Mouse (Mus musculus) layer of hippocampus, adult 8-10 months (tissue): ENCODE data around the gene Ostm1. TPM values are rescaled to one million over a fixed set of nuclear protein-coding genes. Genes with fewer than 3 reads are reported as not detected.

Experiments
- DNase-seq, 2 experiments: peaks; one replicate each; pipeline ENCODE4 v3.0.0; 2022; ENCODE audit warnings: low spot score in 2 of 2
- total RNA-seq, 4 experiments: library from RNA; stranded (reverse); gene quantifications; 2 replicates each; pipeline ENCODE4 v1.2.4; 2022

The Ostm1 gene
- total RNA-seq, 4 experiments from 2014 or later = 53.4 to 60.1 (median 55.3) TPM

DNA sequence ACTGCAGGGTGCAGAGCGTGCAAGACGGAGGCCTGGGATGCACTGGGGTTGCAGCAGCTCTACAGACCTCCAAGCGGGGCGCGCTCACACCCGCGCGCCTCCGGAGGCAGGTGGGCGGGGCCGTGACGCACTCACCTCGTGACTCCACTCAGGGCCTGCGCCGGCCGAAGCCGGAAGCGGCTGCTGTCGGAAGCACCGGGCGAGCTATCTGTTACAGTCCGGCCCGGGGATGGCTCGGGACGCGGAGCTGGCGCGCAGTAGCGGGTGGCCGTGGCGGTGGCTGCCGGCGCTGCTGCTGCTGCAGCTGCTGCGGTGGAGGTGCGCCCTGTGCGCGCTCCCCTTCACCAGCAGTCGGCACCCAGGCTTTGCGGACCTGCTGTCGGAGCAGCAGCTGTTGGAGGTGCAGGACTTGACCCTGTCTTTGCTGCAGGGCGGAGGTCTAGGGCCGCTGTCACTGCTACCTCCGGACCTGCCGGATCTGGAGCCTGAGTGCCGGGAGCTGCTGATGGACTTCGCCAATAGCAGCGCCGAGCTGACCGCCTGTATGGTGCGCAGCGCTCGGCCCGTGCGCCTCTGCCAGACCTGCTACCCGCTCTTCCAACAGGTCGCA is 95.2 kb downstream of the Ostm1 start:
- peak; percentile 80 to 88 for DNase-seq

DNA sequence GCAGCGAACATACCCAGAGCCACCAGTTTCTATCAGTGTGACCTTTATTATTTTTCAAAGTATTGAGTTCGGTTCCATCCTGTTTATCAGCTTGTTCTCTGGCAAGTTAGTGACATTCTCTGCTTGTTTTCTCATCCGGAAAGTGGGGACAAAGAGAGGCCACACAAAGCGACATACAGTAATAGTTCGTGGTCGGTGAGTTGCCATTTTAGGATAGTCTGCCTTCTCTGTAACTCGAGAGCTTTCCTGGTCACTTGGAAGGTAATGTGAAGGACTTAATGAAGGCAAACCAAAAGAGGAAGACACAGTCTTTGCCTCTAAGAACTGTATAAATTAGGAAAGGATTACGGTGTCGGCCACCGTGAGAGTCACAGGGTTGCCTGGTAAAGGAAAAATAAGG is 96.0 kb downstream of the Ostm1 start:
- DNase-seq = no peak

DNA sequence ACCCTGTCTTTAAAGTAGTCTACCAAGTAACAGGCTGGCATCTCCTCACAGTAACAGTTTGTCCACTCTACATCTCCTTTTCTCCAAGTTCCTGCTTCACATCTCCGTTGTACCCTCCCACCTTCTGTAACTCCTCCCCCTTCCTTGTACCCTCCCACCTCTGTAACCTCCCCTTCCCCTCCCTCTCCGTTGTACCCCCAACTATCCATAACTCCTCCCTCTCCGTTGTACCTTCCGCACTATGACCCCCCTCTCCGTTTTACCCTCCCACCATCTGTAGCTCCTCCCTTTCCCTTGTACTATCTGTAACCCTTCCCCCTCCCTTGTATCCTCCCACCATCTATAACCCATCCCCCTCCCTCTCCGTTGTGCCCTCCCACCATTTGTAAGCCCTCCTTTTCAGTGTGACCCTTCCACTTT is 97.0 kb downstream of the Ostm1 start:
- no peak for DNase-seq

DNA sequence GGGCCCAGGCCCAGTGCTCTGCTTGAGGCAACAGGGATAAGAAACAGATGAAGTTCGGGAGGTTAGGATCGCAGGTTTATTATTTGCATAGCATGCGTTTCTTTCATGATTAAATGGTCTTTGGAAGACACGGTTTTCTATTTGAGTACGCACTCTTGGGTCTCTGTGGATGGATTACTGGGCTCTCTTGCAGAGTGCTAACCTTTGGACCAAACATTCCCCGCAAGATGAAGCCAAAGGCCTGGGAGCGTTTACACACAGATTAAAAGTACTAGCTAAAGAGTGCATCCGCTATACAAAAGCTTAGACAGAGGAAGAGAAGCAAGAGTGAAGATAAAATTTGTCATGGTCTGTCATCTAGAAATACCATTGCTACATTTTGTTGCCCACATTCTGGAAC is 98.8 kb downstream of the Ostm1 start:
- DNase-seq = no peak

DNA sequence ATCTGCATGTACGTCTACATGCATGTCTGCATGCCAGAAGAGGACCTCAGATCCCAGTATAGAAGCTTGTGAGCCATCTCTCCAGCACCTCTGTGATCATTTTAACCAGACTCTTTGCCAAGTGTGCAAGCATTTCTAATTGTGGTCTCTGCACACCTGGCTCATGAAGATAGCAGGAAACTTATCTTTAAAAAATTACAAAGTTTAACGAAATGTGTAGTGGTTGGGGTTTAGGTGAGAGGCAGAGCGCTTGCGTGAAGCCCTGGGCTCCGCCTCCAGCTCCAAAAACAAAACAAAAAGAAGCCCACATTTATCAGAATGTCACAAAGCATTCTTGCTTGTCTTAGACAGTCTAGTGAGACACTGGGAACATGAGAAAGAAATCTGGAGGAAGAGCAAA is 104.3 kb downstream of the Ostm1 start:
- DNase-seq = no peak

DNA sequence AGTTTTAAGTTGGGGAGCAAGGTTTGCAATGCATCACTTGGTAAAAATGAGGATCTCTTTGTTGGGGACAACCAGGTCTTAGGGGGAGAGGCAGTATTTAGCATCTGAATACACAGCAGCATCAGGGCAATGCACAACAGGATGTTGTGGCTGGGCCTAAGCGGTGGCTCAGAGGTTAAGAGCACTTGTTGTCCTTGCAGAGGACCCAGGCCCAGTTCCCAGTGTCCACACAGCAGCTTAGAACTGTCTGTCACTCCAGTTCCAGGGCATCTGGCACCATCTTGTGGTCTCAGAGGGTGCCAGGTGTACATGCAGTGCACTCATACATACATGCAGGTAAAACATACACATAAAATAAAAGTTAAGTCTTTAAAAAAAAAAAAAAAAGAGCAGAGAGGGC is 106.1 kb downstream of the Ostm1 start:
- no peak for DNase-seq

DNA sequence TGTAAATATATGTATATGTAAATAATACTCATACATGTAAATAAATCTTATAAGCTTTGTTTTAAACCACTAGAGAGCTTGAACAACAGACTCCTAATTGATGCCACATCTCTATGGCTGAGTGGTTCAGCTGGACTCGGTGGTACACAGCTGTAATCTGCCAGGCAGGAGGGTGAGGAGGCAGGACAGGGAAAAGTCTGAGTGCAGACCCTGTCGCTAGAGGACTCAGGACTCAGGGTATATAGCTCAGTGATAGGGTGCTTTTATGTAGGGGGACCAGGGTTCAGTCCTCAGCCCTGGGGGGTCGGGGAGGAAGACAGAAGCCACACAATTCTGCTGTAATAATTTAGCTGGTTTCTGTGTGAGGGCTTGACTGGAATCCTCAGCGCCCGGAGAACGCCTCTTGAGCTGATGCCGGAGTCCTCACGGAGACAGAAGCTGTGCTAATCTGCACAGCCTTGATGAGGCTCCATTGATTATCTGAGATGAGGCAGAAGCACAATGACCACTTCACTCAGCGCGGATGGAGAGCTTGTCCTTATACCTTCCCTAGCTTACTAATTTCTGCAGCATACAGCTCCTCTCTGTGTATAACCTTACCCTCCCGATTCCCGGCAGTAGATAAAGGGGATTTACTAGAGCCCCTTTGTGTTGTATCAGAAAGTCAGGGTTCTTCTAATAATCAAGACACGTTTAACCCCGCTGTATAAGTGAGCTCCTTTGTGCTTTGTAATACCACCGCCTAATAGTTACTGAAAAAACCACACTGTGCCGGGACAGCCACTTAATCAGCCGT is 106.8 kb downstream of the Ostm1 start:
- DNase-seq = no peak

DNA sequence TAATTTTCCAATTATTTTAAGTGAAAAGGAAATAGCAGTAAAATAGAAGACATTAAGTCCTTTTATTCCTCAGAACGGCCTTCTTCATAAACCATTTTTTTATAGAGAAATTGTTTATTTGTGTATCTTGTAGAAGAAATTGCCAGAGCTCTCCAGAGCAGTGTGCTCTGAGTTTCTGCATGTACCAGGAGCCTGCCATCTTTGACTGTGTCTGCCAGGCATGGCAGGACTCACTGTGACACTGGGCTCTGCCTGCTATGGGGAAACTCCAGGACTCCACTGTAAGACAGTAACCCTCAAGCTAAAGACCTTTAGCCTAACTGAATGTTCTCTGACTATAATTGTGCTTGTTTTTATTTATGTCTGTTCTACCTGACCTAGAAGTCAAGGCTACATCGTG is 107.4 kb downstream of the Ostm1 start:
- DNase-seq = no peak

DNA sequence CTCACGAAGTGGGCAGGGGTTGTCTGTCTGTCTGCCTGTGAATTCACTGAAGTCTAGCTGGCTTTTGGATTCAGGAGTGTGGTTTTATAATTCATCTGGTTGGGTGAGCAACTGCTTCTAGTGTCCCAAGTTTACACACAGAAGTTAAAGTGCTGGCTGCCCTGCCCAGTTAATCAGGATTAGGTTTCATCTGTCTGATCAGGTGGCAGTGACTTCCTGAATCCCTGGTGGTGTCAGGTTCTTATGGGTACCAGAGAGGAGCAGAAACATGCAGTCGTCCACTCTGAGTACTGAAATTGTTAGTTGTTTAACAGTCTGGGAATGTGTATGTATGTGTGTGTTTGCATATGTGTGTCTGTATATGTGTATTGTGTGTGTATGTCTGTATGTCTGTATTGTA is 108.5 kb downstream of the Ostm1 start:
- DNase-seq = no peak

DNA sequence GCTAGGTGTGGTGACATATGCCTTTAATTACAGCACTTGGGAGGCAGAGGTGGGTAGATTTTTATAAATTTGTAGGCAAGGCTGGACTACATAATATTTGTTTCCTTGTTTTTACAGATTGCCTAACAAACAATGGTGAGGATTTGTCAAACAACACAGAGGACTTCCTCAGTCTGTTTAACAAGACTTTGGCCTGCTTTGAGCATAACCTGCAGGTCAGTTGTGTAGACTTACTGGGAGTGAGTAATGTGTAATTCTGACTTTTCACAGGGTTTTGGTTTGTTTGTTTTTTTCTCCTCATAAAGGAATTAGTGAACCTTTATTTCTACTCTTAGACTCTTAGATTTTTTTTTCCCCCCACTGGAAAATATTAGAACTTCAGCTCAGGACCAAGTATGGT is 109.2 kb downstream of the Ostm1 start:
- no peak for DNase-seq

DNA sequence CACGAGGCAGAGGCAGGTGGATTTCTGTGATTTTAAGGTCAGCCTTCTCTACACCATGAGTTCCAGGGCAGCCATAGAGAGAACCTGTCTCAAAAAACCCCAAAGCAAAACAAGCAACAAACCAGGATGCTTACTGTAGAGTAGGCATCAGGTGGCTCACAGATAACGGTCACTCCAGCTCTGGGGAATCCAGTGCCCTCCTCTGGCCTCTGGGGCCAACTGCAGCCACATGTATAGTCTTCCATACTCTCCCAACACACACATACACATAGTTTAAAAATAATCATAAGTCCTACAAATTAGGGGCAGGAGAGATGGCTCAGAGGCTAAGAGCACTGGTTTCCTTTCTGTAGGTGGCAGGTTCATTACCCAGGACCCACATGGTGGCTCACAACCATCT is 109.9 kb downstream of the Ostm1 start:
- no peak for DNase-seq

DNA sequence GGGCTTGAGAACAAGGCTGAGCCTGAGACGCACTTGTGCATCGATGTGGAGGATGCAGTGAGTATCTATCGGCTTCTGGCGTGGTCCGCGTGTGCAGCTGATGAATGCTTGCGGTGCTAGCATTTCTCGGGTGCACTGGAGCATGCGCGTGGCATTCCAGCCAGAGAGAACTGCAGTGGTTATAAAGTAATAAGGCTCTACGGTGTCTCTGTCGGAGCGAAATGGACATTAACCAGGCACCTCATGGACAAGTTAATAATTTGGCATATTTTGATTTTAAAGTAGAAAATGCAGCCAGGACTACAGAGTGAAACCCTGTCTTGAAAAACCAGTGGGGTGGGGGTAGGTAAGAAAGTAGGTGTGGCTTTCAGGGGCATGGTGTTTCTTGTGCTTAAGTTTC is 112.7 kb downstream of the Ostm1 start:
- DNase-seq = no peak

DNA sequence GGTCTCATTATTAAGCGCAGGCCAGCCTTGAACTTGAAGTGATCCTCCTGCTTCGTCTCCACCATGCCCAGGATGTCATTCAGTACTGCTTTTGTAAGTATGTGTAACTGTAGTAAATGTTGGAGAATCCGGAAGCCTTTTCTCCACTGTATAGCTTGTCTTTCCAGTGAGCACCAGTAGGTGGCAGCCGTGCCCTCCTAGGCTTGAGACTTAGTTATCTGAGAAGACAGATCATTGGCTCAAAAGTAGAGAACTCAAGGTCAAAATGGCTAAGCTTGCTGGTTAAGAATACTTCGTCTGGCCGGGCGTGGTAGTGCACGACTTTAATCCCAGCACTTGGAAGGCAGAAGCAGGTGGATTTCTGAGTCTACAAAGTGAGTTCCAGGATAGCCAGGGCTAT is 113.4 kb downstream of the Ostm1 start:
- DNase-seq = peak; percentile 14 to 81

DNA sequence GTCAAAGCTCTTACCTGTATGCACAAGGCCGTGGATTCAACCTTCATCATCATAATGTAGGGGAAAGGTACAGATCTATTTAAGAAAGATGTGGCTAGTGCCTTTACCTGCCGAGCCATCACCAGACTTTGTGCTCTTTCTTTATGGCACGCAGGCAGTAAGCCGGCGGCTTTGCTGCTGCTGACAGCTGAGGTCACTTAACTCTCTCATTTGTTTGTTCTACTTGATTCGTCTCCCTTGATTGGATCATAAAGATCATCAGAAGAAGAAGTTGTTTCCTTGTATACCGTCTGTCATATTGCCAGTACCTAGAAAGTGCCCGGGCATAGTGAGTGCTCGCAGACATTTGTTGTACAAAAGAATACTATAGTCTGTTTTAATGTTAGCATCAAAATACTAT is 114.8 kb downstream of the Ostm1 start:
- DNase-seq = no peak

DNA sequence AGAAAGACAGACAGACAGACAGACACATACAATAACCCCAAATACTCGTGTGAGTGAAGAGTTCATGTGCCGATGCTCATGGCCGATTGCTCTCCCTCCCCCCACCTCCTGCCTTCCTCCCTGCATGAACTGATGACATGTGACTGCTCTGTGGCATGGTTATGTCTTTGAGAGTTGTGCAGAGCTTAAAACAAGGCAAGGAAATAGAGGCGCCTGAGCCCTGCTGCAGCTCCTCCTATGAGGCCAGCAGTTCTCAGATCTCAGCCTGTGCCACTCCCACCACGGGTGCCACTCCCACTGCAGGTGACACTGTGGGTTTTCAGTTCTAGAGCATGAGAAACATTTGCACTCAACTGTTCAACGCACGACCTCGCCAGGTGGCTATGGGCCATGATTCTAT is 115.4 kb downstream of the Ostm1 start:
- no peak for DNase-seq

DNA sequence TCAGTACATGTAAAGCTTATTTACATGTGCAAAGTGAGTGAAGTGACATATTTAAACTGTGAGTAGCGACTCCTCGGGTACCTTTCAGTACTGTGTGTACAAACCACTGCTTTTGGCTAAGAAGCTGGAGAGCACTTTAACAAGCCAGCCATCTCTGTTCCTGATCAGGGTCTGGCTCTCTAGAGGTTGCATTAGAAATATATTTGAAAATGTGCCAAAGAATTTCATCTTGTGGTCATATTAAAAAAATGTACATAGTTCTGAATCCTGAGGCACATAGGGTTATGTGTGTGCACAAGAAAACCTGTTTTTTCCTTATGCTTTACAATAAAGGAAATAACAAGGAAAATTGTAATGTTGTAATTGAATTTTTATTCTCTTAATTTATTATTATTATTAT is 118.5 kb downstream of the Ostm1 start:
- DNase-seq = no peak

DNA sequence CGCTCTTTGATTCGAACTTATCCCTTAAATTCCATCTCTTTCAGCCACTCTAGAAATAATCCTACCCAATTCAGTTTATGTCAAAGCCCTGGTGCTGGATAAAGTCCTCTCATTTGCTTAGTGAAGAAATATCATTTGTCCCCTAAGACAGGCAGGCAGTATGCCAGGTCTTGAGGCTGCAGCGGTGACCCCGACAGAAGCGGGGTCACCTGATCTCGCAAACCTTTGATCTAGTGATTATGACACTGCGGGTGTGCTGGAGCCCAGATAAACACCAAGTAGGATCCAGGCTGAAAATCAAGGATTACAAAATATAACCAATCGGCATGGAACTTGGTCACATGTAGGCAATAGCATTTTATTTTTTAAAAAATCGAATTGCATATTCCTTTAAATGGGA is 131.1 kb downstream of the Ostm1 start:
- no peak for DNase-seq

DNA sequence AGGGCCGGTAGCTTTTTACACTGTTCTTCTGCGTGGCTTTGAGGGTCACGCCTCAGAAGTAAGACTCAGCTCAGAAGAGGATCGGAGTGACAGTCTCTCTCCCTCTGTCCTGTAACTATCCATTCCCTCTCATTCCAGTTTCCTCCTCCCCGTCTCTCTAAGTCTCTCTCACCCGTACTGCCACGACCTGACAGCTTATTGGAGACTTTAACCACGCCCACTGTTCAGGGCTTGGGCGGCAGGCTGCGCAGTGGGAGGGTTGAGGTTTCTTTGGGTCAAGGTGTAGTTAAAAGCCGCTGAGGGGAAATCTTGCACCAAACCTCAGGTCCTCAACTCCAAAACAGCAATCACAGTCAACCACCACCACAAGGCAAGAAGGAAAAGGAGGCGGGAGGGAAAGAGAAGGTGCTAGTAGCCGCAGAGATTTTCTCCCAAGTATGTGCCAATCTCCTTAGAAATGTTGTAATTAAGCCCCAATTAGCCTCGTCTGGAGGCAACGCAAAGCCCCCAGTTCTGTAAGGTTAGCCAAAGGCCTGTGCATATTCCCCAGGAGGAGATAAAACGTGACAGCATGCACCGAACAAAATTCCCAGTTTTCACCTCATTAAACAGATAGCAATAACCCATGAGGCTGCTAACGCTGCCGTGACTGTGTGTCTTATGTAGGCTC is 131.9 kb downstream of the Ostm1 start:
- no peak for DNase-seq

DNA sequence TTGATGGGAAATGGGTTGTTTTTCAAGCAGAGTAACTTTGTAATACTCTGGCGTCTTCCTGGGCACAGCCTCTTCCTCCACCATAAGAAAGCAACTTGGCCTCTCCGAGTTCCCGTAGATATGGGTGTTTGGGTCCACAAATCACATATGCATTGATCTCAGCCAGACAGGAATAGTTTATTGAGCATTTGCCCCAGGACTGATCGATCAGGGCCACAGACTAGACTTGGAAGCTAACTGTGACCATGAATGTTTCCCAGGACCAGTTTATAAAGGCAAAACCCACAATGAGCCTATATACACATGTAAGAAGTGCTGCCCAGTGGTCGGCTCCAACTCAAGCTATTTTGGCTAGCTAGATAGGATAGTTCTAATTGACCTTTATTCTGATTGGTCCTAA is 138.5 kb downstream of the Ostm1 start:
- DNase-seq = no peak

DNA sequence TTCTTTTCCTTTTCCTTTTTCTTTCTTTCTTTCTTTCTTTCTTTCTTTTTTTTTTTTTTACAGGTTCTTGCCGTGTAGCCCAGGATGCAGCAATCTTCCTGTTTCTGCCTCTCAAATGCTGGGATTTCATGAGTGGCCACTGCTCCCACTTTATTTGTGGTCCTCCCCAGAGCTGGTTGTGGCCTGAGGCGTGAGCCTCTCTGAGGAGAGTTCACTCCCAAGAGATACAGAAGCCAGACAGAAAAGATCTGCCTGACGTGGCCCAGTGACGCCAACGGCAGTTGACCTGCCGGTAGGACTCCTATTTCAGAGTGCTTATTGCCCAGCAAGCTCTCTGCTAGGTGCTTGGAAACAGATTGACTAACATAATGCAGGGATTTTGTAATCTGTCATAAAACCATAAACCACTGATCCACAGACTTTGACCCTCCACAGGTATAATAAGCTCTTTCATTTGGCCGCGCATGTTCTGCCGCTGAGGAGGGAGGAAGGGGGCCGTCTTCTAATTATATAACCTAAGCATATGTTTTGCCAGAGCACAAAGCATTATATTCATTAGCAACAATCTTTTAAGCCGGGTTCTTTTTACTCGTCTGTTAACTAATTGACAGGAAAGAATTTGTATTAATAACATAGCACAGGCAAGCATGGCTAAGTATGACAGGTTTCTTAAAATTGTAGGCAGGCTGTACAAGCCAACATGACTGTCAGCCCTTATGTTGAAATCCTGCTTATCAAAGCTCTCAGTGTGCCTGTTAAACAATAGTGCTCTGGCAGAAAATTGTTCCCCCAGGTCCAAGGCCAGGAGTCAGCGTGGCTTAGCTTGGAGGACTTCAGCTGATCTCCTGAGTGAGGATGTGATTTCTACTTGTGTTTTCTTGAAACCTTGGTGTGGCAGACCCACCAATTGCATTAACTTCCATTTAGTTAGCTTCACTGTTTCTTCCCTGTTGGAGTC is 139.9 kb downstream of the Ostm1 start:
- no peak for DNase-seq

DNA sequence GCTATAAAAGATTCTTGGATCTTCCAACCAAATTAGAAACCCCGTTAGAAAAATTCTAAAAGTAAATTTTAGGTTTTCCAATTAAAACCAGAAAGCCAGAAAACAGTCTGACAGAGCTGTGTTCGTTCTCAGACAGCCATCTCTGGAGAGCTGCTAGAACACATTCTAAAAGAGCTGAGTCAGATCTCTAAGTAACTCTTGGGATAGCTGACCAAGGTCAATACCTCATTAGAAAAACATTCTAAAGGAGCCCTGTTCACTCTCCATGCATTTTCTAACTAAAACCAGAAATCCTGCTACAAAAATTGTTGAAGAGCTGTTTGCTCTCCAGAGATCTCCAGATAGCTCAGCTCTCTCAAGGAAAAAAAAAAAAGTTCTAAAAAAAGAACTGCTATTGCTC is 146.0 kb downstream of the Ostm1 start:
- DNase-seq = no peak
